8 mouse cellular contexts compared by ENCODE assay signal in the genomic region with DNA sequence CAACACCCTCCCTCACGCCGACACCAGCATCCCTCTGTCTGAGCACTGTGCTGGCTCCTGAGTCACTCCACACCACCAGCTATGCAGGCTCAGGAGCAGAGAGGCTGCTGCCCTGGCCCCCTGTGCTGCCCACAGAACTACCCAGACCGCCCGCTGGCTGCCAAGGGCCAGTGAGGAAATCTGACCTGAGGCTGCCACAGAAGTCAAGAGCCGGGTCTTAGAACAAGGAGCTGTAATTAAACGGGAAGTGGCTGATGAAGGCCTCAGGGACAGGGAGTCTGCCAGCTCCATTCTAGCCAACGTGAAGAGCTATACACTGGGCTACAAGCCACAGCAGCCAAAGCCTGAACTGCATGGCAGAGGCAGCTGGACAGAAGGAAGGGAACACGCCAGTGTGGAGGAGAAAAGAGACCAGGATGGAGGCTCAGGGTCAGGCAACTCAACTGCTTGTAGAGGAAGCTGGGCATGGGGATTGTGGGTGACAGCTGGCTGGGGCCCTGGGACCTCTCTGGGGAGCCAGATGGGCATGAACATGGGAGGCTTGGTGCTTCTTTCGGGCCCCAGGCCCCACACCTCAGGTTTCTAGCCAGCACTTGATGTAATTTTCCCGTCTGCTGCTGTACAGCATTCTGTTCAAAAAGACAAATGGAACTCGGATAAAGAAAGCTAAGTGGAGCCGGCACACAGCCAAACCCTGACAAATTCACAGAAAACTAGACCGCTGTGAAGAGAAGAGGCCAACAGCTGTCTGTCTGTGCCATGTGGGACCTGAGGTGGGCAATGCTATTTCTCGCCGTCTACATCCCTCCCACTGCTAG. TPM values are rescaled to one million over a fixed set of nuclear protein-coding genes. Genes with fewer than 3 reads are reported as not detected.
A peak's percentile ranks its signal among the peaks of the same experiment; 100 is the strongest.
DNase-seq lines count a peak whose midpoint lies in the region; ATAC-seq lines count a peak whose summit lies in the region.

No protein-coding gene starts in this region.

- H3K36me3 ChIP-seq in embryonic facial prominence, embryonic 11.5 days (replicated peaks; ENCODE audit: control insufficient read depth, insufficient read depth, low read depth, low read length) = no peaks in the 10 kb centered on the region
- H3K36me3 ChIP-seq in hindbrain, embryonic 12.5 days = peaks cover 41% of the 10 kb centered on the region

- 0 out of 2 replicates have a peak overlapping the region, but pooled peaks have one; percentile 28 for H3K27ac ChIP-seq in embryonic facial prominence, embryonic 11.5 days (replicated peaks; ENCODE audit: low read depth, low read length)
- peak overlapping the region; percentile 83 for H3K27ac ChIP-seq in hindbrain, embryonic 12.5 days

- no peak overlapping the region for H3K4me2 ChIP-seq in embryonic facial prominence, embryonic 11.5 days (ENCODE audit: low read depth, low read length)
- no peak overlapping the region for H3K4me2 ChIP-seq in hindbrain, embryonic 12.5 days (replicated peaks)

- no peaks in the 10 kb centered on the region for H3K27me3 ChIP-seq in embryonic facial prominence, embryonic 11.5 days (ENCODE audit: control insufficient read depth, insufficient read depth, low read length)
- no peaks in the 10 kb centered on the region for H3K27me3 ChIP-seq in hindbrain, embryonic 12.5 days

- DNase-seq in kidney, postnatal 4 days = peak; percentile 58 to 61
- no peak for DNase-seq in kidney, postnatal 36 days
- DNase-seq in embryonic facial prominence, embryonic 11.5 days (ENCODE audit: low spot score) = no peak
- peak; percentile 61 for DNase-seq in lung, postnatal 36 days
- DNase-seq in embryo, embryonic 10 days (ENCODE audit: low spot score) = no peak
- no peak for DNase-seq in cerebellum, adult 11 months
- DNase-seq in embryo, embryonic 11 days = no peak

- no peak overlapping the region for H3K4me3 ChIP-seq in embryonic facial prominence, embryonic 11.5 days (ENCODE audit: low read depth, low read length)
- no peak overlapping the region for H3K4me3 ChIP-seq in hindbrain, embryonic 12.5 days

- no peak for ATAC-seq in embryonic facial prominence, embryonic 11.5 days (replicated peaks; ENCODE audit: insufficient number of reproducible peaks, low FRiP score, low TSS enrichment, low read depth)
- peak; percentile 24; the same call in 1 of the 2 replicates for ATAC-seq in hindbrain, embryonic 12.5 days (ENCODE audit: low FRiP score)

- WGBS in embryonic facial prominence, embryonic 11.5 days = 59% methylated on average over 15 of the region's 15 CpGs
- WGBS in hindbrain, embryonic 12.5 days = 57% methylated on average over 15 of the region's 15 CpGs

- peak overlapping the region; percentile 35; the same call in 1 of the 2 replicates for H3K9ac ChIP-seq in embryonic facial prominence, embryonic 11.5 days (replicated peaks; ENCODE audit: low read length)
- no peak overlapping the region for H3K9ac ChIP-seq in hindbrain, embryonic 12.5 days

- H3K4me1 ChIP-seq in embryonic facial prominence, embryonic 11.5 days (ENCODE audit: control insufficient read depth, insufficient read depth, low read length) = peaks cover 6% of the 10 kb centered on the region; the same call in 1 of the 2 replicates
- H3K4me1 ChIP-seq in hindbrain, embryonic 12.5 days = peaks cover 64% of the 10 kb centered on the region

- H3K9me3 ChIP-seq in embryonic facial prominence, embryonic 11.5 days (replicated peaks; ENCODE audit: control insufficient read depth, low read length) = no peaks in the 10 kb centered on the region
- H3K9me3 ChIP-seq in hindbrain, embryonic 12.5 days (replicated peaks) = no peaks in the 10 kb centered on the region

RNA-seq across cellular contexts. Expression of a gene that starts 25.8 kb away (rescaled TPM):
- polyA plus RNA-seq in embryonic facial prominence, embryonic 11.5 days (2014; fragmentation: Nextera tagmentation; extraction: Ambion mirVana) = 130 and 135 TPM in 2 replicates
- 226 and 233 TPM in 2 replicates for polyA plus RNA-seq in hindbrain, embryonic 12.5 days (2016; fragmentation: Nextera tagmentation; extraction: Ambion mirVana)

RNA-seq across cellular contexts. Expression of a gene that starts 50.3 kb away (rescaled TPM):
- 1.2 and 2.0 TPM in 2 replicates for polyA plus RNA-seq in embryonic facial prominence, embryonic 11.5 days (2014; fragmentation: Nextera tagmentation; extraction: Ambion mirVana)
- 1.3 and 2.3 TPM in 2 replicates for polyA plus RNA-seq in hindbrain, embryonic 12.5 days (2016; fragmentation: Nextera tagmentation; extraction: Ambion mirVana)

Comparison
In these comparisons a context has a peak if more than half of its experiments do, and no peak if none do; other contexts are left out.
1. DNase-seq: peak in kidney, postnatal 4 days (2 of 2) and lung, postnatal 36 days (single experiment); none in kidney, postnatal 36 days (0 of 2), embryonic facial prominence, embryonic 11.5 days (single experiment), embryo, embryonic 10 days (single experiment), cerebellum, adult 11 months (single experiment) and embryo, embryonic 11 days (single experiment).